Mouse (Mus musculus) frontal cortex, postnatal 25 days (tissue): ENCODE results near the gene Npas1.

Experiments
- DNase-seq, 2 experiments: peaks; one replicate each; pipeline ENCODE4 v3.0.0; 2022; ENCODE audit warnings: low spot score in 2 of 2

Npas1 gene

DNA sequence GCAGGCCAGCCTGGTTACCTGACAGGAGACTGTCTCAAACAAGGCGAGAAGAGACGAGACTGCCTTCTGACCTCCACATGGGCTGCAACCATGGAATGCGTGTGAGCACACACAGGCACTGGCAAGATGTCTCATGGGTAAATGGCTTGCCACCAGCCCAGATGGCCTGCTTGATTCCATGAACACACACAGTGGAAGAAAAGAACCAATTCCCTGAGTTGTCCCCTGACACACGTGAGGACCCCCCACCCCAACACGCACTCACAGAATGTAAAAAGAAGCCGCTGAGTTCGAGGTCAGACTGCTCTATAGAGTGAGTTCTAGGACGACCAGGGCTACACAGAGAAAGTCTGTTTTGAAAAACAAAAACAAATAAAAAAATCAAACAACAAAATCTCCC is at the start of gene Npas1:
TSS of gene Npas1 (minus strand) at position 101 of the 400 bp plus-strand sequence.
- no peak for DNase-seq

DNA sequence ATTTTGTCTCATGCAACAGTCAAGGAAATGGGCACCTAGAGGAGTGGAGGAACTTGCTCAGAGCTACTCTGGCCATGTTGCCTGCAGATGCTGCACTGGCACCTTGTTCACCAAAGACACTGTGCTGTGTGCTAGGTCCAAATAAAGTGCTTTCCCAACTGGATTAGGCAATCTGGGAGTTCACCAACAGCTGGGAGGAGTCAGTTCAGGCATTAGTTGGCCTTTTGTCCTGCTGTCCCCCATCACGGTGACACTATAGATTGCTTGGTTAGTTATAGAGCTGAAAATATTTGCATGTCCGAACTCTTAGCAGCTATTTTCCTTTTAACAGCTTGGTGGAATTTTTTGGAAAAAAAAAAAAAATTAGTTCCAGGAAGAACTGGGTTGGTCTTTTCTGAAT is 48.5 kb upstream of the Npas1 start:
- DNase-seq, result no peak

DNA sequence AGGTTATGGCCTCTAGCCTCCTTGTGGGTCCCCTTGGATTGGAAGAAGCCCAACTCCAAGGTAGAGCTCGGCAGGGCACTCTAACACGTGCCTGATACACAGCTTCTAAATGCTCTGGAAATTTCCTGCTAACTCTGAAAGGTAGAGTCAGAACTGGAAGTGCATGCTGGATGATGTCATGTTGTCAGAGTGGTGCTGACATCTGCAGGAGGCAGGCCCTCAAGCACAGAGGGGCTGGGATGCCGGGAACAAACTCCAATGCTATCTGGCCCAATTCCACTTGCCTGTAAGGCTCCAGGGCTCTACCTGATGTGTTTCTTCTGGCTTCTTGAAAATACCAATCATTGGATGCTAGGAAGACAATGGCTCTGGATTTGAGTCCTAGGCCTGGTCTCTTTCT is 47.9 kb upstream of the Npas1 start:
- DNase-seq, result no peak

DNA sequence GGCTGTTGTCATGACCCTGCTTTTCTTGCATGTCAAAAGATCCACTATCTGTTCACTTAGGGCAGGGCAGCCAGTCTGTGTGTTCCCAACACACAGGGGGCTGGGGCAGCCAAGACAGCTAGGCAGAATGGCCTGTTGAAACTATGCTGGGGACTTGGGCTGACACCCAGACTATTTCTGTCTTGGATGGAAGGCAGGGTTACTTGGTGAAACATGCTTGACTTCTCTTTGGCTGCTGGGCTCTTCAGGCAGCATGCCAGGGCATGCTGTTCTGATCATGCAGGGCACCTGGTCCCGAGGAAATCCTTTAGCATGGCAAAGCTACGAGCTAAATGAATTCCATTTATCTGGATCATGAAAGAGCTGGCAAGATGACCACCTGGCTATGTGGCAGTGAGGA is 46.8 kb upstream of the Npas1 start:
- DNase-seq, result no peak

DNA sequence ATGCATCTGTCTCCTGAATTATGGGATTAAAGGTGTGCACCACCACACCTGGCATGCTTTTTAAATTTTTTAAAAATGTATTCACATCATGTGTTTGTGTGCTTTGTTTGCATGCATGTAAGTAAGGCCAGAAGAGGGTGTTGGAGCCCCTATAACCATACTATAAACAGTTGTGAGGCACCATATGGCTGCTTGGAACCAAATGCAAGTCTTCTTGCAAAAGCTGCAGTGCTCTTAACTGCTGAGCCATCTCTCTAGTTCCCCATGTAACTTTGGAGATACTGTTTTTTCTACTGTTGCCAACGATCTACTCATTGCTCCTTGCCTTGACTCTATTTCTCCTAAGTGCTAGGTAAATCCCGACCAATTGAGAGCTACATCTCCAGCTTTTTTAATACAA is 41.8 kb upstream of the Npas1 start:
- no peak for DNase-seq

DNA sequence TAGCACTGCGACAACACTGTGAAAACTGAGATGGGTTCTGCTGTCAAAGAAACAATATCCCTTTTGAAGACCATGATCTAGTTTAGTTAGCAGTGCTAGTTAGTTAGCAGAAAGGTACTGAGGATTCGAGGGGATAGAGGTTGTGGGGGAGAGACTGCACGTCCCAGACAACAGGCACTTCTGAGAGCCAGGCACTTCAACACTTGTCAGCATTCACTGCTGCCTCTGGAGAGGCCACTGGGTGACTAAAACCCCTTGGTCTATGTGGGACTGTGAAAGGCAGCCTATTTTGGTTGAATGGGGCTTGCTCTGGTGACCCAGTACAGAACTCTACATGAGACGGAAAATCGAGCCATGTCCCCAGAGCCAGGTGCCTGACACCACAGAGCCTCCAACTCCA is 39.7 kb upstream of the Npas1 start:
- no peak for DNase-seq

DNA sequence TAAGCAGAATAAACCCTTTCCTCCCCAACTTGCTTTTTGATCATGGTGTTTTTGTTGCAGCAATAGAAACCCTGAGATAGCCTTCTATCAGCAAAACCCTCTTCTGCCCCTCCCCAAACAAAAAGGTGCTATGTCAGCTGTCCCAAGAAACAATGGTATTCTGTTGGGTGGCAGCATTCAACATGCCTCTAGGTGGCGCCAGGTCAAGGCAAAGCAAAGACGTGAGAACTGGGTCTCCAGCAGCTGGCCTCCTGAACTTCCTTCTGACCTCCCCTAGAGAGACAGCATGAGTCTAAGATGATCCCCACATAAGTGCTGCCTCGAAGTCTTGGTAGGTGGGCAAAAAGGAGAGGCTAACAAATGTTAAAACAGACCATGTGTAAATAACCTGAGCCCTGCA is 29.8 kb upstream of the Npas1 start:
- DNase-seq, result peak in 1 of 2 experiments; percentile 30

DNA sequence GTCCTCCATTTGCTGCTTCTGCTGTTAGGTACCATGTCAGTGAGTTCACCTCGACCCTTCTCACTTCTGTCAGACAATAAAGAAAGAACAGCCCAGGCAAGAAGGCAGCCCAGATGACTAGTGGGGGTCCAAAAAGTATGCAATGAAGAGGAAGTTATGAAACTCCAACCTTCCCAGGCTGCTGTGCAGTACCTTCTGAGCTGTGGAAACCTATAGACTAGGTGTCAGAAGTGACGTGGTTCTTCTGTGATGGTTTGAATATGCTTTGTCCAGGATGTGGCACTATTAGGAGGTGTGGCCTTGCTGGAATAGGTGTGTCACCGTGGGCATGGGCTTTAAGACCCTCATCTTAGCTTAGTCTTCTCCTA is 27.7 kb upstream of the Npas1 start:
- no peak for DNase-seq

DNA sequence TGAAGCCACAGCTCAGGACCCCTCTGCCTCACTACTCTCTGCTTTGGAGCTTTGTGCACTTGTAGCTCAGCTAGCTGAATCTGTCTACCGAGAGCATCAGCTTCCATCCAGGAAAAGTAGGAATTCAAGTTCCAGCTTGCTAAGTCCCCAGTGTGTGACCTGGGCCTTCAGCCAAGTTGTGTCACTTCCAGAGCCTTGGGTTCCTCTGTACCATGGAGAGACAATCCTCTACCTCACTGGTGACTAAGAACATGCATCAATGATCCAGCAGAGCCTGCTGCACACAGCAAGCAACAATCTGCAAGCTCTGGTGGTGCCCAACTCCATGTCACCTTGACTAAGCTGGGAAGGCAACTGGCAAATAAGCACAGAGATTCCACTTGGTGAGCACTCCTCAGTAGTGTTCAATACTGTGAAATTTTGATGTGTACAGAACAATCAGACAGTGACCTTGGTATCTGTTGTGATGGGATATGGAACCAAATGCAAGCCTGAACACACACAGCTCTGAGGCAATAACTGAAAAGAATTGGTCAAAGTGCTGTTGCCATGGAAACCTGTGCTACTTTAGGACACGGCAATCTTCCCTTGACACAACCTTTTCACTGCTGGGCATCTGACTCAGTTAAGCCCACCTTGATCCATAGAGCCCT is 27.2 kb upstream of the Npas1 start:
- DNase-seq, result no peak

DNA sequence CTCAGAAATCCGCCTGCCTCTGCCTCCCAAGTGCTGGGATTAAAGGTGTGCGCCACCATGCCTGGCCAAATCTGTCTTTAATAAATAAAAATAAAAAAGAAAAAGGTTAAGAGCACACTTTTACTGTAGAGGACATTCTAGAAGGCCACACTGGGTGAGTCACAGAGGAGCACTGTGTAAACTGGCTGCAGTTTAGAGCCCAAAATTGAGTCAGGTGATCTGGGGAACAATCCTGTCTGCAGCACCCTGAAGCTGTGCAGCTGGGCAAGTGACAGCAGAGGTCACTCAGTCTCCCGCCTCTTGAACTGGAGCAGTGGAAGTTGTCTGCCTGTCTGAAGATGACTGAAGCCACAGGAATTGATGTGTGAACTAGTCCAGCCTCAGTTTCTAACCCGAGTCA is 24.0 kb upstream of the Npas1 start:
- no peak for DNase-seq

DNA sequence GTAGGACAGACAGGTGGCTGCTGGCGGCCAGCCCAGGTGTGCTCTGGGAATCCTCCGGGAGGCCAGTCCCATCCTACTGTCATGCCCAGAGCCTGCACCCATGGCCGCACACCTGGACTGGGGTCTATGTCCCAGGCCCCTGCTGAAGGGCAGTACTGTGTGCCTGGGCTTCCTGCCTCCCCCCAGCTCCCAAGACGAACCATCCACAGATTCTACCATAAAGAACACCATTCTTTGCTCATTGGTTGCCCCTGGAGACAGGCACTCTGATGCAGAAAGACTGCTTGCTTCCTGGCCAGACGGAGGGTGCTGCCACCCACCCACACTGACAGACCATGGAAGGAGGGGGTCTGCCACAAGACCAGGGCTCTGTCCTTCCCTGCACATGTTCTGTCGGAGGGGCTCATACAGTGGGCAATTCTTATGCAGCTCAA is 22.2 kb upstream of the Npas1 start:
- no peak for DNase-seq

DNA sequence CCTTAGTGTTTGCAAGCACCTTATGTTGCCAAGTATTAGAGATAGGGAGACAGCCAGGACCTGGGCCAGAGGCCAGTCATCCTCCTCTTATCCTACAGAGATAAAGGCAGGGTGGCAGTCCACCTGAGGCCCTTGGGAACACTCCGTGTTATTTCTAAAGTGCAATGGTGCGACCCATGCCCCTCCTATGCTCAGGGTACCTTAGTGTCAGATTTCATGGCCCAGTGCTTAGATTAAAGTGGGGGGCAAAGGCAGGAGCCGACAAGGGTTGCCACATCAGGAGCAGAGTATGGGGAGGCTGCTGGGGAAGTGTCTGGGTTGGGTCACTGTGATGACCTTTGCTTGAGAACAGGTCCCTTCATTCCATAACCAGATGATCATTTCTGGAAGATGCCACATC is 18.7 kb upstream of the Npas1 start:
- DNase-seq, result no peak

DNA sequence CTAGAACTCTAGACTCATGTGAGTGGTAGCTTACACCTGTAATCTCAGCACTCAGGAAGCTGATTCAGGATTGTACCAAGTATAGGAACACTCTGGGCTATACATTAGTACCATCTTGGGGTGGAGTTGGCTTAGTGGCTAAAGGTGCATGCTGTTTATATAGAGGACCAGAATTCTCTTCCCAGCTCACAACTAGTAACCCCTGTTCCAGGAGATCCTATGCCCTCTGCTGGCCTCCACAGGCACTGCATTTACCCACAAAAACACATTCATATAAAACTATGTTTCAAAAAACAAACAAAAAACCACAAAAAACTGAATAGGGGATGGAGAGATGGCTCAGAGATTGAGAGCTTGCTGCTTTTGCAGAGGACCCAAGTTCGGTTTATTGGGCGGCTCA is 15.8 kb upstream of the Npas1 start:
- peak in 1 of 2 experiments; percentile 27 for DNase-seq

DNA sequence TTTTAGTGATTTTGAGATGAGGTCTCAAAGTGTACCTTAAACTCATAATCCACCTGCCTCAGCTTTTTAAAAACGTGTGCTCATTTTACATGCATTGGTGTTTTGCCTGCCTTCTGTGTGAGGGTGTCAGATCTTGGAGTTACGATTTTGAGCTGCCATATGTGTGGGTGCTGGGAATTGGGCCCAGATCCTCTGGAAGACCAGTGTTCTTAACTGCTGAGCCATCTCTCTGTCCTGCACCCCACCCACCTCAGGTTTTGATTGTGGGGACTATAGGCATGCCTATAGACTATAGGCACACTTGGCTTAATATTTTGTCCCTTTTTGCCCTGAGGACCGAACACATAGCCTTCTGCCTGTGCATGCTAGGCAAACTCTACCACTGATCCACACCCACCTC is 14.7 kb upstream of the Npas1 start:
- no peak for DNase-seq

DNA sequence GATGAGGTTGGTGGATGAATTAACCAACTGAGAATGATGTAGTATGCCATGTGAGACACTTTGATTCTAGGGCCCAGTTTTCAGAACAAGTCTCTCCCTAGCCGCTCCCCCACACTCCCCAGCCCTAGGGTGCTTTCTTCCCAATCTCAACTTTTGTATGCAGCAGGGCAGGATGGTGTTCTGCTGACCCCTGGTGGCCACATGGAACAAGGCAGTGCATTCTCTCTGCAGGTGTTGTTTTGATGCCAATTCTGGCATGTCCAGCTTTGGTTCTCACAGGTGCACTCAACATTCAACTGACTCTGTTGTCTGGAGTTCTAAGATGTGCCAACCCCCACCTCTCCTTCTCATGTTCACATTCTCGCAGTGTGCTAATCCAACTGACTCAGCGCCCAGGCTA is 14.2 kb upstream of the Npas1 start:
- DNase-seq, result peak; percentile 46

DNA sequence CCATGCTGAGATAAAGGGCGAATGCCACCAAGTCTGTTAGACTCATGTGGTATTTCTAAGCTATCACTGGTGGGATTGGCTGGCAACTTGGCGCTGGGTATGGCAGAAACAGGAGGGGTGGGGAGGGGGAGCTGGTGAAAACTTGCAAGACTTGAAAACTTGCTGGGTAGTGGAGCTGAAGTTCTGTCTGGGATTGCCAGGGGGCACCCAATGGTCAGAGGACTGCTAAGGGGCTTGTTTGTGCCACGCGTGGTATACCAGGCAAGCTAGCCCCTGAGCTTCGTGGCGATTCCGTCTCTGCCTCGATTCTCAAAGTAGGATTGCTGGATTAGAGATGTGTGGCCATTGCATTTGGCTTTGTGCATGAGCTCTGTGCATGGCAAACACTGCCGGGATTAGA is 12.4 kb upstream of the Npas1 start:
- DNase-seq, result no peak

DNA sequence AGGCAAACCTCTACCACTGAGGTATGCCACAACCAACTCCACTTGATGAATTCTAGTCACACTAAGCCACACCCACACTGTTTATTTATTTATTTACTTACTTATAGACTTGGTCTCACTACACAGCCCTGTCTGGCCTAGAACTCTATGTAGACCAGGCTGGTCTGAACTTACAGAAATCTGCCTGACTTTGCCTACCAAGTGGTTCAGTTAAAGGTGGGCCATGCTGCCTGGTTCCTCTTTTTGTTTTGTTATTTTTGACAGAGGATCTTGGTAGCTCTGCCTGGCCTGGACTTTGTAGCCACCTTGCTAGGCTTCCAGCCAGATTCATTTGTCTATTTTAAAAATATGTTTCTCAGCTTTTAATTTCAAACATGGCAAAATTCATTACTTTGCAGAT is 11.3 kb upstream of the Npas1 start:
- DNase-seq, result no peak

DNA sequence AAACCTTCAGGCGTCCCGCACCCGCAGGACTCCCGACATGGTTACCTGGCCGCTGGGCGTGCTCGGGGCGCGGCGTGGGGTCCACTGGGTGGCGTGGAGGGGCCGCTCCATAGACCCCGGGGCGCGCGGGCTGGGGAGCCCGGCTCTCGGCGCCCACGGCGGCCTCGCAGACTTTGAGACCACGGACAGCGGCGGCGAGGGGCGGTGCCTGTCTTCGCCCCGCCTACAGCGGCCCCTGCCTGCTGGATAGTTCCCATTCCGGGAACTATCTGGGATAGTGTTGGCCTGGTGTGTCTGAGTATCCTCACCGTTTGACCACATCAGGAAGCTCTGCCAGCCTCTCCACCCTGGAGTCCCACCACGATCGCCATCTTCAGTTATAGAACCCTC is 933 bp downstream of the Npas1 start:
- DNase-seq, result no peak

DNA sequence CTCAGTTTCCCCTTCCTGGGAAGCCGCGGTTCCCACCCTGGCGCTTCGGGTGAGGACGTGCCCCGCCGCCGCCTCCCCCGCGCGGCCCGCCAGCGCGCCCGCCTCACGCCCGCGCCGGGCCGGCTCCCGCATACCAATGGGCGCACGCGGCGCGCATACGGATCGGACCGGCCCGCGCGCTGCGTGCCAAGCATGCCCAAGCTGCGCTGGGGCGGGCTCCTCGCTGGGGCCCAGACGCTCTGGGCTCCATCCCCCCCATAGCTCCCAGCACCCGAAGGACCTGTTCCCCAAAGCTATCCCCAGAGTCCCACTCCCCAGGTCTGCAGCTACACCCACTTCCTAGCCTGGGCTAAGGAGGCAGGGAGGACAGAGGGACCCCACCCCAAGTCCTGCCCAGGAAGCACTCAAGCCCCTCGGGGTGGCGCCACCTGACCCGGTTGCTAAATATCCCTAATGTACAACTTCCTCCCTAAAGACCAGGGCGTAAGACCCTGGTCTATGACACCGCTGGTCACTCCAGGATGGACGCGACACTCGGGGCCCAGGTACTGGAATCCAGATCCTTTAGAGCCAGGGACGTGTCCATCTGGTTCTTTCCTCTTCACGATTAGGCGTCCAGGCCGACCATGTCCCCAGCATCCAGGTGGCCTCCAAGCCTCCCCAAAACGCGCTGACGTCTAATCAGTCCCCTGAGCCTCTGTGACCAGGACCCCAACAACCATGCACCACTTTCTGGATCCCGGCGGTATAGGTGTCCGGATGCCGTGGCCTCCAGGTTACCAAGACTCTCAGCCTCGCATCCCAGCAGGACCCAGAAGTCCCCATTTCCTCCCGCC is 1.5 kb downstream of the Npas1 start:
- DNase-seq, result no peak

DNA sequence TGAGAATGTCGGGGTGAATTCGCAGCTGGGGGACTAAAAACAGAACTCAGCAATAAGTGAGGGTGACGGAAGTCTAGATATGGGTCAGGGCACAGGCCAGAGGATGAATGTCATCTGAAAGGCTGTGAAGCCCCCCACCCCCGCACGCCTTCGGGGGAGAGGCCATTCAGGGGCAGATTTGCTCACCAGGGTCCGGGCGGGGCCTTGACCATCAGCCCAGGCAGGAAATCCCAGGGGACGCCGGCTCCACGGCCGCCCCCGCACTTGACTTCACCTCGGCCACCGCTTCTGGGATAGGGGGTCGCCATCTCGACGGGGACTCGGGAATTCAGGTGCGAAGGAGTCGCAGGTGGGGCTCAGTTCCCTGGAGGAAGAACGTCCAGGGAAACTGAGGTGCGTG is 2.2 kb downstream of the Npas1 start:
- DNase-seq, result no peak

DNA sequence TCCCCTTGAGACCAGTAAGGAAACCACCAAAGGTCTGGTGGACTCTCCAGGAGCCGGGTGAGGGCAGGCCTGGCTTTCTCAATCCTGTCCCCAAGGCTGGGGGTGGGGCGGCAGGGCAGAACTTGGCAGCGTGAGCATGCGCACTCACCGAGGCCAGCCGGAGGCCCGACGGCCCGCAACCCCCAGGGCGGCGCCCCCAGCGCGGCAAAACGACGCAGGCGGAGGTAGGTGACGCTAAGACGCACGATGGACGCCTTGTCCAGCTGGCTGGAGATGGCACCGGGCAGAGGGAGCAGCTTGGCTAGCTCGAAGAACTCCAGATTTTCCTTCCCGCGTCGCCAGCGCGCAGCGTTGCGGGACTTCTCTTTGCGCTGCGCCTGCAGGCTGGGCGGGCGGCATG is 3.1 kb downstream of the Npas1 start:
- no peak for DNase-seq

DNA sequence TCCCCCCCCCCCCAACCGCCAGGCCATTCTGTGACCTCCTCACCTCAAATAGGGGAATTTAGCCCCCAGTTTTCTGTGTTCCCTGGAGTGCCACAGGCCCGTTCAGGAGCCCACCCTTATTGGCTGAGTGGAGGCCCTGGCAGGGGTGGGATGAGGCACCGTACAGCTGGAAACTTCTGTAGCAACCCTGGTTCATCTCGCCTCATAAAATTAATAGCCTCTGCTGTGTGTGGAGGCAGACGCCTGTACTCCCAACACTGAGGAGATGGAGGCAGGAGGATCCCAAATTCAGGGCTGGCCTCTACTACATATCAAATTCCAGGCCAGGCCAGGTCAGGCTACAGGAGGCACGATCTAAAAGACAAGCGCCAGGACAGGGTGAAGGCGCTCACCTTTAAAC is 3.7 kb downstream of the Npas1 start:
- DNase-seq, result no peak

DNA sequence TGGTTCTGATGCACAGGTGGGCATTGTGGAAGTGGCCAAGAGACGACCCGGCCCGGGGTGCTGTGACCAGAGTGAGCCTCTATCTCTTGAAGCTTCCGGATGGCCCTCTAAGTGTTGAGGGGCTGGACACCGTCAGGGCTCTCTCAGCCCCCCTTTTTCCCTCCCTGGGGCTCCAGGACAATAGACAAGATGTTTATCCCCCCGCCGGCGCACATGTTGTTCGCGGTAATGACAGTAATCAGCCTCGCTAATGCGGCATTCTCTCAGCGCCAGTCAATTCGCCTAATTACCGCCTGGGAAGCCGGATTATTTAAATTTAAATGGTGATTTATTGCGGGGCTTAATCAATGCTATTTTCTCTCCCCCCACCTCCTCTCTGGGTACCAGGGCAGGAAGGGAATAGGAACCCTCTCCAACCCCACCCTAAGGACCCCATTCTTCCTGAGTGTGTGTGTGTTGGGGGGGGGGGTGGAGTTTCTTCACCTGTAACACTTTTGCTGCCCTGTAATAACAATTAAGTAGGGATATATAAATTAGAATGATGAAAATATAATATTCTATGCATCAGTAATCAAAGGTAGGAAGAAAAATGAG is 5.3 kb downstream of the Npas1 start:
- DNase-seq, result no peak
